Mouse (Mus musculus) cortical plate, adult 2 months (tissue): Measurements from ENCODE around the gene Acss1. TPM values are rescaled to one million over a fixed set of nuclear protein-coding genes. Genes with fewer than 3 reads are reported as not detected.

ENCODE experiments used
- H3K27ac ChIP-seq: fragments of 200-500 bp; 2 replicates; pipeline ENCODE4 v1.5.1; 2012; ENCODE audit warnings: low read length, control low read depth, inconsistent platforms; ENCODE audit not compliant: insufficient read depth
- H3K4me1 ChIP-seq: fragments of 200-500 bp; 2 replicates; pipeline ENCODE4 v1.6.1; 2011; ENCODE audit warnings: low read length; ENCODE audit not compliant: control insufficient read depth, insufficient read depth
- H3K4me3 ChIP-seq: fragments of 200-500 bp; 2 replicates; pipeline ENCODE4 v1.5.1; 2011; ENCODE audit warnings: mild to moderate bottlenecking, low read length, control low read depth; ENCODE audit not compliant: insufficient read depth
- CTCF ChIP-seq: fragments of 200-500 bp; IDR thresholded peaks from 2 replicates; pipeline ENCODE4 v1.5.1; 2011; ENCODE audit warnings: mild to moderate bottlenecking, control low read depth, low read length; ENCODE audit not compliant: insufficient read depth; ENCODE audit errors: extremely low read depth
- POLR2A ChIP-seq: fragments of 200-500 bp; IDR thresholded peaks from 2 replicates; pipeline ENCODE4 v1.6.1; 2011; ENCODE audit warnings: mild to moderate bottlenecking, low read length, control low read depth; ENCODE audit not compliant: insufficient read depth; ENCODE audit errors: extremely low read depth
- polyA plus RNA-seq: library from polyadenylated mRNA; depleted of rRNA; stranded (reverse); fragments of >200 nt; gene quantifications from 2 replicates; pipeline ENCODE4 v1.2.3, GENCODE M21; 2012; rRNA removed

The Acss1 gene
- polyA plus RNA-seq = 27.2 and 28.8 TPM in 2 replicates

DNA sequence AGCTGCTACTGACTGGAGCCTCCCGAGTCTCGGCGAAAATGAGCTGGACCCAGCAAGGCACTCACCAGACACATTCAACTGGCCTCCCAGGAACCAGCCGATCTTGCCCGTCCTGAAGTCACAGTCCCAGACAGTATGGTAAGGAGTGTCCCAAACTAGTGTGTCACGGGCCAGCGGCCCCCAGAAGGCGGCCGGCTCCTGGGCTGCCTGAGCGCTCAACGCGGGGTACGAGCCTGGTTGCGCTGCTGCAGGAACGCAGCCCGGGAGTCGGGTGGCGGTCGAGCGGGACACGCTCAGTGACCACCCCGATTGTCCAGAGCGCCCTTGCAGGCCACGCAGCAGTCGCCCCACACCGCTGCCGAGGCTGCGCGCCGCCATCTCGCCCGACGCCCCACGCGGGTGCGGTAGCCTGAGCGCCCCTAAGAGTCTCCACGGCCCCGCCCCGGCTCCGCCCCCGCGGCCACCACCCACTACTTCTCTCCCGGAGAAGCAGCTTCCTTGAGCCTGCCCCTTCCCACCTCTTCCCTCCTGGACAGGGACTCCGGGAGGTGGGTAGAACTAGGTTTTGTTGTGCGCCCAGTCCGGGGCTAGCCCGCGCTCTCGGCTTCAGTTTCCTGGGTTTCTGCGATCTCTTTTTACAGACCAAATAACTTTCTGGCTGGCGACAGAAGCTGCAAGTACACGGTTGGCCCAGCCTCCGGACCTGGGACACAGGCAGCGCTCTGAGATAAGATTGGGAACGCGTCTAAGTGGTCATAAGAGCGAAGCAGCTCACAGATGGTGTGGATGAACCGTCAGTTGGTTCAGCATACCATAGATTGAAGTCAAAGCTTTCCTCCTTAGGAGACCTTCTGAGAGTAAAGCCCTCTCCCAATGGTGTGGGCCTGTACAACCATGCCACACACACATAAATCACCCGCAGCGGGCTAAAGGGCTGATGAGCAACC lies at the start of gene Acss1:
TSS of gene Acss1 (minus strand) at position 681 of the 947 bp plus-strand sequence.
- H3K27ac ChIP-seq = peak within 1 kb of the TSS; percentile 83
- H3K4me3 ChIP-seq = peak within 1 kb of the TSS; percentile 72

DNA sequence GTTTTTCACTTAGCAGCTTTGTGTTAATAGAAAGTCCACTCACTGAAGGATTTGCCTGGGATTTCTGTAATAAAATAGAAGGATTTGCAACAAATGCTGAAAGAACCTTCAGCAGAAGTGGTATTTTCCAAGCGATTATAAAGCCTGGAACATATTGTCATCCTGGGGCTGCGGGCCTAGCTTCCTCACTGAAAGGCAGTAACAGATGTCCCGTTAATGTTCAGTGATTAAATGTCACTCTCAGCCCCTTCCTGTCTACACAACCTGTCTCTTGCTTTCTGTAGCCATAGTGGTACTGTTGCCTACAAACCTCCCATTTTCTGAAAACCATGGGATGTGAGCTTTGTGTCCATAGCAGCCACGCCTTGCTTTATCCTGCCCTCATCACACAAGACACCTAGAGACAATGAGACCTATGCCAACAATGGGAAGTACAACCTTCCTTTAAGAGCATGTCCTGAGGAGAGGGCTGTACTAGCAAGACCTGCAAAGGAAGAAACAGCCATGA lies 43.9 kb upstream of the Acss1 start:
- Histone ChIP-seq H3K27ac (no peak overlapping the region), H3K4me1 (no peaks in the 10 kb centered on the region), H3K4me3 (no peak overlapping the region)
- TF ChIP-seq CTCF (no peak), POLR2A (no peak)

More for the DNA sequence above, at the start of gene Acss1:
- TF ChIP-seq POLR2A (no peak), CTCF (no peak)
- H3K4me1 ChIP-seq = peaks cover 3% of the 10 kb centered on the region; the same call in 1 of the 2 replicates

DNA sequence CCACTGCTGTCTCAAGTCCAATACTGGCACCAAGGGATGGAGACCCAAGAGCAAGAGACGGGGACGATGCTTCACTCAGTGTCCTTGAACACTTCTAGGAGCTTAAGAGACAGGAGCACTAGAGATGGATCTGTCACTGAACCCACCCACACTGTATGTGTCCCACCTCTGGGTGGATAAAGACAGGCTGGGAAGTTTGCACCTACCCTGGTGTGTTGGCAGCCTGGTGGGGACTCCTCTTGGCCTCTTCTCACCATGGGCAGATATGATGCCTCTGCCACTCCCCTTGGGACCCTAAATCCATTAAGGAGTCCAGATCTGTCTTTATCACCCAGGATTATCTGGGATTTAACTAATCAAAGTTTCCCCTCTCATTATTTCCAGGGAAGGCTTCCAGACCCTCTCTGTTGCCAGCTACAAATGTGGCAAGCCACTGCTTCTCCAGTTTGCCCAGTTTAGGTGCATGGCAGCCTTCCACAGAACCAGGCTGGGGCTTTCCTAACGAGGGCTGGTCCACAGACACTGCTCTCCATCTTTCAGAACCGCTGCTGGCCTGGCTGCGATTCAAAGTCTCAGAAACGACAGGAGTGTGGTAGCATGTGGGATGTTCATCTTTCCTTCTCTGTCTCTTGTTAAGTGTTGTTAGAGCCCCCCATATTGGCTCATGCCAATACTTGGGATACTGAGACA lies 23.3 kb upstream of the Acss1 start:
- TF ChIP-seq POLR2A (no peak), CTCF (no peak)
- no peak overlapping the region for H3K27ac ChIP-seq
- no peak overlapping the region for H3K4me3 ChIP-seq
- H3K4me1 ChIP-seq = no peaks in the 10 kb centered on the region

DNA sequence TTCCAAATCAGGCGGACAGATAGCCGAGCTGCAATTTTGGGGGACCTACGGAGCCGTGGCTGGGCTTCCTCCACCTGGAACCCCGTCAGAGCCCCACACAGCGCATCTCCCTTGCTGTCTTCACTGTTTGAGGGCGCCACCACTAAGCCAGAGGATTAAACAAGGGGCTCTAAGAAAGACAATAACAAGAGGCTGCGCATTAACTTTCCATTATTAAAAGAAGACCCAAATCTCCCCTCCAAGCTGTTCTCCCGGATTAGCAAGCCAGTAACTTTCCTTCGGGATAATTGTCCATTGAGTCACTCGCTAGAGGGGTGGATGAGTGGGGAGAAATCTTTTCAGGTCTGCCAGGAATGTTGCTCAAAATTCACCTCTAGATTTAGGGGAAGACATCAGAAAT lies 21.9 kb upstream of the Acss1 start:
- TF ChIP-seq POLR2A (no peak), CTCF (no peak)
- Histone ChIP-seq H3K4me3 (no peak overlapping the region), H3K27ac (no peak overlapping the region), H3K4me1 (no peaks in the 10 kb centered on the region)

DNA sequence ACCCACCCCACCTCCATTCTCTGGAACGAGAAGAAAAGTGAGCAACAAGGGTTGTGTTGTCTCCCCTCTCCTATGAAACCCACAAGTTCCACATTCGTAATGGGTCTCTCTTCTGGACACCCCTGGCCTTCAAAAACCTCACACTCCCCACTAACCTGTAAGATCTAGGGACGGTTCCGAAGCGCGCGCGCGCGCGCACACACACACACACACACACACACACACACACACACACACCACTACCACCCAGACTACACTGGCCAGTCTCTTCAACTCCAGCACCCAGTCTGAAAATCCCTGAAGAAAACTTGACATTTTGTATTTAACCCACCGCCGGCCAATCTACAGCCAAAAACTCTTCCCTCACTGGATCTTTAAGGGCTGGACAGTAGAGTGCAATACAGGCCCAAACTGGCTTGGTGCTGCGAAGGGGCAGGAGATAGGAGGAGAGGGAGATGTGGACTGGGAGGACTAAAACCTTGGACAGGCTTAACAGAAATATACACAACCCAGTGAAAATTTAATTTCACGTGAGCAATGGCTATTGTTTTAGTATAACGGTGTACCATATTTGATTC lies 21.0 kb upstream of the Acss1 start, which contains the start of gene Vsx1:
TSS of gene Vsx1 (minus strand) at position 138 of the 578 bp plus-strand sequence.
- TF ChIP-seq CTCF (no peak), POLR2A (no peak)
- H3K4me1 ChIP-seq = no peaks in the 10 kb centered on the region
- no peak within 1 kb of the TSS for H3K27ac ChIP-seq
- no peak within 1 kb of the TSS for H3K4me3 ChIP-seq

DNA sequence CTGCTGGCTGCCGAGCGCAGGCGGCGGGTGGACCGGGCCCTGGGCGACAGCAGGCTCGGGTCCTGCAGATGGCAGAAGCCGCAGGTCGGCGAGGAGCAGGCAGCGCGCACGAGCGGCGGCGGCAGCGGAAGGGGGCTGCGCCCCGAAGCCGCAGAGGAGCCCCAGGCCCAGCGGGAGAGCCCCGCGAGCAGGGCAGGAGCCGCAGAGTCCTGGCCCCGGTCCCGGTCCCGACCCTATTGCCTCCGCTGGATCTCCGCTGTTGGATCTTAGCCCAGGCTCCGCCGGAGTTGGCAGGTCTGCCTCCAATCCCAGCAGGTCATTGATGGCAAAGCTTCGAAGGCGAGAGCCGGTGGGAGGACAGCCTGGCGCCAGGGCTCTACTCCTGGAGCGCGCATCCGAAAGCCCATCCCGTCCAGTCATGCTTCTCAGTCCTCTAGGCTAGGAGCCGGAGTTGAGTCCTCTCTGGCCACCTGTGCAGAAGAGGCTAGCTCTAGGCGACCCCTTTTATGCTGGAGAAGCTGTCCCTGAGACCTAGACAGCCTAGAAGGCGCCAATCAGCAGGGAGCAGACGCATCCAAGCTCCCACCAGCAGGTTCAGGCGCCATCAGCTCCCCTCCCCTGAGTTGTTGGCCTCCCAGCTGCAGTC lies 20.4 kb upstream of the Acss1 start:
- Histone ChIP-seq H3K27ac (no peak overlapping the region), H3K4me3 (no peak overlapping the region), H3K4me1 (no peaks in the 10 kb centered on the region)
- TF ChIP-seq POLR2A = no peak
- no peak for TF ChIP-seq CTCF

DNA sequence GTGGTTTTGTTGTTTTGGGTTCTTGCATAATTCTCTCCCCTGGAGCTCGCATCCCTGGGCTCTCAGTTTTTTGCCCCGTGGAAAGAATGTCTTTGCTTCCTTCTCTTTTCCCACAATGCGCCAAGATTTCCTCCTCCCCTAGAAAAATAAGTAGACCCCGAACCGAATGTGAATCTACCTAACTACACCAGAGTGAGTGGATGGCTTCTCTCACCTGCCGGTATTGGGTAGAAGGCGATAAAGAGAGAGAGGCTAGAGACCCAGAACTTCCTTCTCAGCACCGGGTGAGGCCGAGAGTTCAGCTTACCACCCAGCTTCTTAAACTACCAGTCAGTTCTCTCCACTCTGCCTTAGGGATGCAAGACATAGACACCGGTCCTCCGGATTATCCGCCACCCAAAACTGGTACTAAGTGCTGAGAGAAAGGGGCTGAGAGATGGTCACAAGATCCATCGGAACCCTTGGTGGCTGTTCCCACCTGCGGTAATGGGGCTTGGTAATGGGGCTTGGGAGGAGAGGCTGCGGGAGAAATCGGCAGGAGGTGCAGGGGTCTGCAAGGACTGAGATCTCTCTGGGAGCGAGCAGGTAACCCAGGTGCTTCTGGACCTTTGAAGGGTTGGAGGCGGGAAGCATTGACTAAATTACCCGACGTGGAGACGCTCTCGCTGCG lies 19.7 kb upstream of the Acss1 start:
- no peak overlapping the region for H3K4me3 ChIP-seq
- no peaks in the 10 kb centered on the region for H3K4me1 ChIP-seq
- TF ChIP-seq POLR2A (no peak), CTCF (no peak)
- H3K27ac ChIP-seq = no peak overlapping the region

DNA sequence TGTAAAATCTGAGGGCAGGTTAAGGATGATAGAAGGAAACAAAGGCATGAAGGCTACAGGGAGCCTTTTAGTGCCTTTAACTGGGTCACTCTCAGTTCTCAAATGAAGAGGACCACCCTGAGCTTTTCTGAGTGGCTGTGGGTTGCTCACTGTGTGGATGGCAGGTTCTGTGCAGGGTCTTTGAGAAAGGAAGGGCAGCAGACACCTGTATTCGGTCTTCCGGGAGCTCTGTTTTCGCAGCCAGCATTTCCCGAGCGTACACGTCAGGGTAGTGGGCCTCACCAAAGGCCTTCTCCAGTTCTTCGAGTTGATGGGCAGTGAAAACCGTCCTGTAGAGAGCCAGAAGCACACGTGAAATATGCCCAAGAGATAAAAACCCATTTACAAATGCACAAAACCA lies 17.1 kb upstream of the Acss1 start:
- no peak overlapping the region for H3K4me3 ChIP-seq
- no peak for TF ChIP-seq POLR2A
- TF ChIP-seq CTCF = no peak
- H3K27ac ChIP-seq = no peak overlapping the region
- H3K4me1 ChIP-seq = no peaks in the 10 kb centered on the region

DNA sequence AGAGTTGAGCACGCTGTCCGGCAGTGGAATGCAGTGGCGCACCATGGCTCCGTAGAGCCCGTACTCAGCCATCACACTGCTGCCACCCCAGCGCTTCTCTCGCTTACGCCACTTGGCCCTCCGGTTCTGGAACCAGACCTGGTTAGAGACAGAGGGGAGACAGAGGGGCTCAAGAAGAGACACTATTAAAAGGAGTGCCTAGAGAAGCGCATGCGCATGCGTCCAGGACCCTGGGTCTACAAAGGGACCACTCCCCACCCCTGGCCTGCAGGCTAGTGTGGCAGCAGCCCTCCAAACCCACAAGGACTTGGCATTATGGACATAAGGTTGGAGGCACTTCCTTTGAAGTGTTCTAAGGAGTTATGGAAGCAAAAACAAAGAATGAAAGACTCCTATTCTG lies 16.2 kb upstream of the Acss1 start:
- no peaks in the 10 kb centered on the region for H3K4me1 ChIP-seq
- TF ChIP-seq CTCF = no peak
- no peak for TF ChIP-seq POLR2A
- H3K27ac ChIP-seq = no peak overlapping the region
- no peak overlapping the region for H3K4me3 ChIP-seq

DNA sequence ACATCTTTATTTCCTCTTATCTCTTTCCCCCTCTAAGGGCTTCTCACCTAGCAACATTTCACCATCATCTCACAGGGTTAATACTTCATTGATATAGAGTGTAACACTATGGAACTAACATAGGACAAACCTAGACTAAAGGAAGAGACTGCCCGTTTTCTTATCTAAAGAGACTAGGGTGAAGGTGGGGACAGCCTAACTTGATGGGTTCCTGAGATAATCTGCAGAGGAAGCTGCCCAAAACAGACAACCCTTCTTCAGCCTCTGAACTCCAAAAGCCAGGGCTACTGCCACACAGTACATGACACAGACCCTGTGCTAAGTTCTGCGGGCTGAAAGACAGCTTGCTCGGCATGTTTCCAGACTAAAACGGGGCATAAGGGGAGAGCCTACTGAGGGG lies 13.3 kb upstream of the Acss1 start:
- no peak overlapping the region for H3K27ac ChIP-seq
- no peak overlapping the region for H3K4me3 ChIP-seq
- no peaks in the 10 kb centered on the region for H3K4me1 ChIP-seq
- TF ChIP-seq CTCF = no peak
- no peak for TF ChIP-seq POLR2A
